Mouse (Mus musculus) T-cell, adult 2 months (primary cell): ENCODE measurements around the gene Bend5.

ENCODE experiments used
- DNase-seq: peaks from one replicate; pipeline ENCODE4 v3.0.0; 2022; ENCODE audit warnings: low spot score

The Bend5 gene

GRCm38 (mm10) chr4:111414818-111415488 lies at the start of gene Bend5:
Gene Bend5, plus strand, starts transcription at chr4:111415006.
- DNase-seq: peak; percentile 81

- no peak for DNase-seq
Measured at GRCm38 (mm10) chr4:111367771-111368170, 47.0 kb upstream of the Bend5 start.

- no peak for DNase-seq
Measured at GRCm38 (mm10) chr4:111377159-111377558, 37.6 kb upstream of the Bend5 start.

DNA sequence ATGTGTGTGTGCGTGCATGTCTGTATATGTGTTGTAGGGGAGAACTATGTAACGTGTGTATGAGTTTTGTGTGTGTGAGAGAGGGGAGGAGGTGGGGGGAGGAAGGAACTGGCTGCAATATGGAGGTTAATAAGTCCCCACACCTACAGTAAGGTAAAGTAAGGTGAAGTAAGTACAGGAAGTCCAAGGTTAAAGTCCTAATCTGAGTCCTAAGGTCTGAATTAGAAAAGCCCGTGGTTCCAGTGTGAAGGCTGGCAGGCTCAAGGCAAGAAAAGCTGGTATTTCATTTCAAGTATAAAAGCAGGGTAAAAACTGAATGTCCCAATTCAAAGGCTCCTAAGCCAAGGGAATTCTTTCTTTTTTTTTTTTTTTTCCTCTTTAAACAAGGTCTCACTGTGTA lies 36.7 kb upstream of the Bend5 start:
- DNase-seq: no peak

DNA sequence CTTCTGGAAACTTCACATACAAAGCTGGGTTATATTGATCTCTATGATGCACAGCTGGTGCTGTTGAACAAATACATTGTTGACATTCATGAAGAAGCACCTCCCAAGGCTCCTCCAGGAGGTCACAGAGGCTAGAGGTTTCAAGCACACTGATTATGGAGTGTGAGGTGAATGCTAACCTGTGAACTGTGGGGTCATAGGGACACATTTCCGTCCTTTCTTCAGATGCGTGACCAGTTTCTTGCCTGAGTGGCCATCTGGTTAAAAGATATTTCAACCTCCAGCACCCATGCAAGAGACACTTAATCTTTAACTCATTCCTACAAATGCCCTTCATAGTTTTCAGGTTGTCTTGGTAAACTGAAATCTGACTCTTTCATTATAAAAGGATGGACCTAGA lies 31.7 kb upstream of the Bend5 start:
- DNase-seq: no peak

- DNase-seq: no peak
Measured at GRCm38 (mm10) chr4:111390736-111391135, 24.1 kb upstream of the Bend5 start.

DNA sequence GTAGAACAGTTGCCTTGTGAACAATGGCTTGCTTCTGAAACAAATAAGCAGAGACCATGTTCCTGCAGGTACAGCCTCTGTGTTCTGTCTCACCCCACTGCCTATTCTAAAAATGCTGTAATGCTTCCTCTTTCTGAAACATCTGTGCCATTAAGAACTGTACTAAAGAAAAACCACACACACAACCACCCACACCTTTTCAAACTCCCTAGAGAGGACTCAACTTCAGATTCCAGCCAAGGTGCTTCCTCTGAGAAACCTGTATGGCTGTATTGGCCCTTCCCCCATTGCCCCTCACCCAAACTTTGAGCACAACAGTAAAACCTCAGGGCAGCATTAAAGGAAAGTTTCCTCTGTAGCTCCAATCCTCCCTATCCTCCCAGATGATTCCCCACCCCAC lies 15.0 kb upstream of the Bend5 start:
- no peak for DNase-seq

DNA sequence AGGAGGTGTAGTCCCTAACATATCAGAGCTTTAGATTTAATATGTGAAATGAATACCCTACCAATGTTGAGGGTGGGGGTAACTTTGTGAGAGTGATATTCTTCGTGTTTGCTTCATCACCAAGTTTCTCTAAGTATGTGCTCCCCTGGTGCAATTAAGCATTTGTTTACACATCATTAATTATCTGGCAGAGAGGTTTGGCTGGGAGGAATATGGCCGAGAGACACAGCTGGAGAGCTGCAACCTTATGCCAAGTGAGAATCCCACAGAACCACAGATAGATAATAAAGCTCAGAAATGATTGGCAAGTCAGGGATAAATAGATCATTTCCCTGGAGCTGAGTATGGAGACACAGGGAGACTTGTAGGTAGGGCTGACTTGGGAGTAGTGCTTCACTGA lies 14.1 kb upstream of the Bend5 start:
- no peak for DNase-seq

DNA sequence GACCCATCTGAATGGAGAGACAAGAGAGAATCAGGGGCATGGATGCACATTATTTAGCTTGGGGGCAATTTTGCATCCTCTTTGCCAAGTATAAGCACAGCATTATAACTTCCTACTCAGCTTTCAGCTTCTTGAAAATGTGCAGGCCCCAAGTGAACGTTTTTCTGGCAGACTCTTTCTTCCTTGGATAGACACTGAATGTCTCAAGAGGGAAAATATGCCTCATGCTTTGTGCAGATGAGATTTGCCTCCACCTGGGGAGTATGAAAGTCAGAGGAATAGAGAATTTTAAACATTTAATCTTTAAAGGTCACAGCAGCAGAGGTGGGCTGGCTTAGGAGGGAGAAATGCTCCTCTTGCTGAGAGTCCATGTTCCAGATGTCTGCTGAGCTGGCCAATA lies 11.6 kb upstream of the Bend5 start:
- no peak for DNase-seq

DNA sequence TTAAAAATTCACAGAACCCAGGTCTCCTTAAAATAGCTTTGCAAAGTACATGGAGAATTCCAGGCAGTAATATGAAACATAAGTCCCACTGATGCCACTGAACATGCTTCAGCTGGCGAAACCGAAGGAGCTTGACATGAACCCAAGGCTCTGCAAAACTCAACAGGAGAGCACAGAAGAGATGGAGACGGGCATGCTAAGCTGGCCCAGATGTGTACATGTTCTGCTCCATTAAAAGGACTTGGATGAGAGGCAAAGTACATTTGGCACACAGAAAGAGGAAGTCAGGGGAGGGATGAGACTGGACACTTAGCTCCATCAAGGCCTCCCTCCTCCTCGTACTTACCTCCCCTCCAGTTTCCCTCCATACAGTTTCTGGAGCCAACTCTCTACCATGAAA lies 4.1 kb upstream of the Bend5 start:
- no peak for DNase-seq

DNA sequence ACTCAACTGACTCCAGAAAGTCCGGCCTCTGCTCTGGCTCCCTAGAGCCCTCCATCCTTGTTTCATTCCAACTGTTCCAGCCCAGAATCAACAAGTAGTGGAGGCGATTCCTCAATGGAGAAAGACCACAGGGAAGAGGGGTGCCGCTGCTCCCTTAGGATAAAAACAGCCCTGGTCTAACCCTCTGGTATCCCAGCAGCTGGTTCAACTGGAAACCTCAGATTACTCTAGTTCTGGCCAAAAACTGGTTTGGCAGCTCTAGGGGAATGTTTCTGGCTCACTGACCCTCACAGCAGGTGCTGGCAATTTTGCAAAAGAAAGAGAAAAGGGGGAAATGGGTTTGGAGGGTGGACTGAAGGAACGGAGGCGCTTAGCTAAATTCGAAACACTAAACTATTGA lies 407 bp upstream of the Bend5 start:
- no peak for DNase-seq

DNA sequence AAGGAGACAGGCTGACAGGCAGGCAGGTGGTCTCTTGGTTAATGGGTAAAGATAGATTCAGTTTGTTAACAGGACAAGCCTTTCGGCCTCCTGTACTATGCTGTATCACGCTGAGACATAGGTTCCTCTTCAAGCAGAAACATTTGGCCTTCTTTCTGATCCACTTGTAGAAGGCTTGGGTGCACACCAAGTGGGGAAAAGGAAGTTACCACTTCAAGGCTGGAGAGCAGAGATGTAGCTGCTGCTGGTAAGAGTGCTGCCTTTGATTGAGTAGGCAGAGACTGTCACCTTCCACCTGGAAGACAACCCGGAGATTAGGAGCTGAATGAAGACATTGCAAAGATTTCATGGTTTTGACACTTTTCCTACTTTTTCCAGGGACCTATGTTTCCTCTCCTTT lies 1.3 kb downstream of the Bend5 start:
- no peak for DNase-seq

GRCm38 (mm10) chr4:111416551-111416950 lies 1.7 kb downstream of the Bend5 start:
- no peak for DNase-seq

DNA sequence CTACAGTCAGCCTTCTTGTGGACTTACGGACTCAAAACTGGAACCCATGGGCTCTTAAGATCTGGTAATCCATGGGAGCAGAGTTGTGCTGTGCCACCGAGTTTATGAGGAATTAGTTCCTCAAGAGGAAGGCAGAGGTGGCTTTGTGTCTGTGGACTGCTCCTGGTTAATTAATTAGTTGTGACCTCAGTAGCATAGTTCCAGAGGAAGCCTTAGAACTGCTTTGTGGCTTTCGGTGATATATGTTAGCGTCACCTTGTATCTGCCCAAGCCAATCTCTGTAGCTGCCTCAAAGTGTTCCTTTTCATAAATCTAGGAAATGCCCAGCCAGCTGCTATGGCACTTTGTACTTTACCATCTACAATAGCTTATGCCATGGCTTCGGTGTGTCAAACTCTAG lies 2.9 kb downstream of the Bend5 start:
- DNase-seq: no peak

- DNase-seq: no peak
Measured at GRCm38 (mm10) chr4:111419476-111419875, 4.7 kb downstream of the Bend5 start.

DNA sequence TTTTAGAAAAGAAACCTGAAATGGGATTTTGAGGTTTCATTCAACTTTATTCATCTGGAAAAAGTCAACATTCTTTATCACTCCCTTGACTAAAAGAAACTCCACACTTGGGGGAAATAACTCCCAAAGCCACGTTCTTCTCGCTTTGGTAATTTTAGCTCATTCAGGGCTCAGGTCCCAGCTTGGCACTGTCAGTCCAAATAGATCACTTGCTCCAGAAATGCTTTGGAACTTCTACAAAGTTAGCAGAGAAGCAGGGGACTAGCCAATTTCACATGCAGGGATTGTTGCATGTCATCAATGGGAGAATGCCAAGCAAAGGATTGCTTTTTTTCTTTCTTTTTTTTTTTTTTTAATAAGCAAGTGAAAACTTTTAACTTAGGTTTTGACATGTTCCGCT lies 5.2 kb downstream of the Bend5 start:
- no peak for DNase-seq

GRCm38 (mm10) chr4:111420955-111421354 lies 6.1 kb downstream of the Bend5 start:
- DNase-seq: no peak

DNA sequence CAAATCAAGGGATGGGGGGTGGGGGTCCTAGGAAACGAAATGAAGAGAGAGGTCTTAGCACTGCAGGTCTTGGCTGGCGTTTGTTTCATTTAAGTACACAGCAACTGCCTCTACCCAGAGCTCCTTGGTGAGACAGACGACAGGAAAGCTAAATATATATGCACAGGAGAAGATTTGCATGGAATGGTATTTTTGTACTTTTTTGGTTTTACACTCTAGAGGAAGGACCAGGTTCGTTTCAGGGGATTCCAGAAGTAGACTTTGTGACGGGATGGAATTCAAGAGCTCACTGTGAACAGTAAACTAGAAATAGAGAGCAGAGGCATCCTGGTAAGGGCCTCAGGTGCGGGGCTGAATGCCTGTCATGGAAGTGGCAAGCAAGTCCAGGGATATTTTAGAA lies 7.0 kb downstream of the Bend5 start:
- DNase-seq: no peak

GRCm38 (mm10) chr4:111424371-111424950 lies 9.7 kb downstream of the Bend5 start:
- DNase-seq: no peak

GRCm38 (mm10) chr4:111425170-111425569 lies 10.4 kb downstream of the Bend5 start:
- DNase-seq: no peak

DNA sequence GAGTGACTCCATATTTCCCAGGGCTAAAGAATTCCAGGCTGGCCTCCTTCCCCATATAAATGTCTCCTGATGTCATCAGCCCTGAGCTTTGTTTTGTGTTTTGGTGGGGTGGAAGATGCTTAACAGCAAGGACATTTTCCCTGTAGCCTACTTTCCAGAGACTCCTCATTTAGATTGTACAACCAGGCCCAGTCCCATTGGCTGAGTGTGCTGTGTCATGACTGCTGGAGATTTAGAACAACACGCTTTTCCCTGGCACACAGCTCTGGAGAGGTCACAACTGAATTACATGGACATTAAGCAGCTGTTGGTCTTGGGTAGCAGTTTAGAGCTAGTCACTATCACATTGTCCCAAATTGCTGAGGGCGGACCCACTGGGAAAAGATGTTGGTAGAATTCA lies 16.4 kb downstream of the Bend5 start:
- DNase-seq: no peak

- DNase-seq: no peak
Measured at GRCm38 (mm10) chr4:111432013-111432412, 17.2 kb downstream of the Bend5 start.

- no peak for DNase-seq
Measured at GRCm38 (mm10) chr4:111432417-111432816, 17.6 kb downstream of the Bend5 start.

DNA sequence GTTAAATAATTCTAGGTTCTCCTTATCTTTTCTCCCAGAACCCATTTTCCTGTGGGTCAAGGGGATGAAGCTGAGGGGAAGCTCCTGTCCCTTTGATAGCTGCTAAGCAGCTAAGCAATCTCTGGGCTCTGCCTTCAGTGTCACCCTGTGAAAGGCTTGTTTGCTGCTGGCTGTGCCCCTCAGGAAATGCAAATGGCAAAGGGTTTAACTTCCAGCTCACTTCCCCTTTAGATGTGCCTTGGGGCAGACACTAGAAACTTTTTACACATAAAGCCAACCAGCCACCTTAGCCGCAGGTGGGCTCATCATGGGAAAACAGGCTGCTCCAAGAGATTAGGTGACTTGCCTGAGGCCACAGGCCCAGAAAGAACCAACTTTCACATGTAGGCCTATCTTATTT lies 26.9 kb downstream of the Bend5 start:
- no peak for DNase-seq
